Mouse (Mus musculus): Measurements from ENCODE around the gene Car5a. TPM values are rescaled to one million over a fixed set of nuclear protein-coding genes. Genes with fewer than 3 reads are reported as not detected.

Car5a gene
- polyA plus RNA-seq, 1 experiment from 2014 or later, result 0.40 TPM

DNA sequence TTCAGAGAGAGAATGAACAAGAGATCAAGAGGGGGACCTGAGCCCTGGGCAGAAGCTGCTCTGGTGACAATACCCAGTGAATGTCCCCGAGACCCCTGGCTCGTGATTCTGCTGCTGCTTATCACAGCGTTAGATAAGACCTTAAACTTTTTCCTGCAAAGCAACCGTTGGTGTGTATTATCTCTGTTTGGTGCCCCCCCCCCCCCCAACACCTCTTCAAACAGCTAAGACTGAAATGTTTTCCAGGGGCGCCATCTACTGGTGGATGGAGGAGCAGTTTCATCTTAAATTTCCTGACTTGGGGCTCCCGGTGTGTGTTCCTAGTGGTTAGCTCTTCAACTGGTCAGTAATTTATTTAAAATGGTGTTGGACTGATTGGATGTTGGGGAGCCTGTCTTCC is 35.0 kb downstream of the Car5a start:
- Histone ChIP-seq H3K27ac (no peak overlapping the region), H3K36me3 (no peaks in the 10 kb centered on the region), H3K4me1 (peaks cover 45% of the 10 kb centered on the region), H3K4me3 (replicated peaks) (no peak overlapping the region), H3K9me3 (replicated peaks) (no peaks in the 10 kb centered on the region), H3K27me3 (peaks cover 9% of the 10 kb centered on the region; the same call in 1 of the 2 replicates), H3K4me2 (no peak overlapping the region), H3K9ac (no peak overlapping the region)
- WGBS, result 7% methylated on average over 6 of the region's 6 CpGs
- ATAC-seq (replicated peaks; ENCODE audit: low FRiP score), result no peak

GRCm38 (mm10) chr8:121909148-121909541 is 35.6 kb downstream of the Car5a start:
- H3K4me2 ChIP-seq, result no peak overlapping the region
- no peak overlapping the region for H3K27ac ChIP-seq
- ATAC-seq (replicated peaks; ENCODE audit: low FRiP score), result no peak
- H3K4me3 ChIP-seq (replicated peaks), result no peak overlapping the region
- H3K9me3 ChIP-seq (replicated peaks), result no peaks in the 10 kb centered on the region
- 65% methylated on average over 8 of the region's 8 CpGs for WGBS
- peaks cover 50% of the 10 kb centered on the region for H3K4me1 ChIP-seq
- H3K36me3 ChIP-seq, result no peaks in the 10 kb centered on the region
- no peak overlapping the region for H3K9ac ChIP-seq
- peaks cover 9% of the 10 kb centered on the region; the same call in 1 of the 2 replicates for H3K27me3 ChIP-seq

DNA sequence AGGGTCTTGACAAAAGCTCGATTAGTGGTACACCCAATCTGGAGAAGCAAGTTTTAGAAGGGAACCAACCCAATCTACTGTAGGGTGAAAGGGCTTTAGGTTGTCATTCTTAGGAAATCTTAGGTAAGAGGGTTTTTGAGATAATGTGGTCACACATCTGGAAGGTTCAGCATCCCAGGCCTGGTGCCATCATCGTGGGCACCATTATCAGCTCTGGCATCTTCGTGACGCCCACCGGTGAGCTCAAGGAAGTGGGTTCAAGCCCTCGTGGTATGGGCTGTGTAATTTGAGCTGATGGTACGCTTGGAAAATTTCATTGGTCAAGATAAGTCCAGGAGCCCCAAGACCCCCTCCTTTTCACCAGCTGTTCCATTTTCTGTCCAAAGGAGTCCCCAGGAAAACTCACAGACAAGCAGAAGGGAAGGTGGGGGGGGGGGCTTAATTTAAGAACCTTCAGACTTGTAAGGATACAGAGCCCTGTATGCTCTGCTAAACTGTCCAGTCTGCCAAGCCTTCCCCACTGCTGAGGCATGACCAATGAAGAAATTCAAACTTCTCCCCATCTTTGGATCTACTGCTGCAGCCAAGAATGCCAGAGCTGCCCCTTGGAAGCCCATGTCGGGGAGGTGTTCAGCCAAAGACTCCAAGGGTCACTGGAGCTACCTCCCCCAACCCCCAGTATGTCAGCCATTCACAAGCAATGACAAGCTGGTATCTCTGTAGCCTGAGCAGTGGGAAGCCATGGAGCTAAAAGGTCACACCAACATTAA is 36.1 kb downstream of the Car5a start:
- Histone ChIP-seq H3K27ac (no peak overlapping the region), H3K4me3 (replicated peaks) (peak overlapping the region; percentile 60), H3K9me3 (replicated peaks) (no peaks in the 10 kb centered on the region), H3K27me3 (peaks cover 9% of the 10 kb centered on the region; the same call in 1 of the 2 replicates), H3K9ac (no peak overlapping the region), H3K4me2 (peak overlapping the region; percentile 98), H3K36me3 (no peaks in the 10 kb centered on the region), H3K4me1 (peaks cover 54% of the 10 kb centered on the region)
- 37% methylated on average over 8 of the region's 8 CpGs for WGBS
- no peak for ATAC-seq (replicated peaks; ENCODE audit: low FRiP score)

DNA sequence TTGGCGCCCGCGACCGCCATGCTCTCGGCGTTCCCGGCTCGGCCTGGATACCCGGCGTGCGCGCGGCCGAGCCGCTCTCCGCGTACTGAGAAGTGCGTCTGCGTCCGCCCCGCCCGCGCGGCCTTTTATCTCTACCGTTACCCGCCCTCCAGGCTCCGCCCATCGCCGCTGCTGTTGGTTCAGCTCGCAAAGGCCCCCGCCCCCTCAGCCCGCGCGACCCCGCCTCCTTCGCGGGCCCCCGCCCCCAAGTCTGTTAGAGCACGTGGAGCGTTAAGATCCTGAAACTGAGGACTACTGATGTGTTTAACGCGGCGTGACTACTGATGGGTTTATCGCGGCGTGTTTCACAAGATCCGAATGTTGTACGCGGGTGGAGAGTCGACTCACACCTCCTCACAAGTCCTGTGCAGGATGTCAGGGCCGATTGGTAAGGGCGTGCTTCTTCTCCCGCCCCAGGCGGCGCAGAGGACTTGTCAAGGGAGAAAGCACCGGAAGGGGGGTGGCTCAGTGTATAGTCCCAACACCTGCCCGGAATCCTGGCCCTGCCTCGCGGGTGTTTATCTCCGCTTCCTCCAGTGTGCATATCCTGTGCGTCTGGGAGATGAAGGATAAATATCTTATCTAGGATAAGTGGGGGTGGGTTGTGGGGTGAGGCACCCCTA is 37.0 kb downstream of the Car5a start, which contains the start of gene Slc7a5:
Slc7a5 (minus strand) TSS at position 108 of the 662 bp plus-strand sequence.
- WGBS, result under 1% methylated on average over 61 of the region's 61 CpGs
- no peak within 1 kb of the TSS for H3K27ac ChIP-seq
- peak; percentile 88 for ATAC-seq (replicated peaks; ENCODE audit: low FRiP score)

DNA sequence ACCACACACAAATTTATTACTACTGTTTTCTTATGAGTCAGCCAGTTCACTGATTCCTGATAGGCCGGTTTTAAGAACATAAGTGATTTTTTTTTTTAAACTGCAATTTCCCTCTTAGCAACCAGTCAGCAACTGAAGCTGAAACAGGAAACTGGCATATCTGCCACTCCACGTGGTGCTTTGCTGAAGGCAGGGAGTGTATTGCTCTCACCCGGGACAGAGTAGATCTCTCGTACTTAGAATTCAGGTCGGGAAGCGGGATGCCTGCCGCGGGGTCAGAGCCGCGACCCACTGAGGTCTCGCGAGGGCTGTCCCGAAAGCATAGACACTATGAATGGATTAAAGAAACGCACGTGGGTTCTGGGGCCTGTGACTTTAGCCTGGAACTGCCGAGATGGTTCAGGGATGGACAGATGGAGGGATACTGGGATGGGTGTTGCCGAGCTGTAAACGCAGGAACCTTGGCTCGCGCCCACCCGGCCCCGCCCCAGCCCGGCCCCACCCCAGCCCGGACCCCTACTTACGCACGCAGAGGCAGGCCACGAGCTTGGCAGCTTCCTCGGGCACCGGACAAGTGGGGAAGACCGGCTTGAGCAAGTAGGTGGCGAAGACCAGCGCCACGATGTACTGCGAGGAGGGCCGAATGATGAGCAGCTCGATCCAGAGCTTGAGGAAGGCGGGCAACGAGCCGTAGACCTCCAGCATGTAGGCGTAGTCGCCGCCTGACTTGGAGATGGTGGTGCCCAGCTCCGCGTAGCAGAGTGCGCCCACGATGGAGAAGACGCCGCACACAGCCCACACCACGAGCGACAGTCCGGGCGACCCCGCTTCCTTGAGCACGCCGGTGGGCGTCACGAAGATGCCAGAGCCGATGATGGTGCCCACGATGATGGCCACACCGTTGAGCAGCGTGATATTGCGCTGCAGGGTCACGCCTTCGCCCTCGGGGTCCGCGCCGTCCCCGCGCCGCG is 37.9 kb downstream of the Car5a start:
- Histone ChIP-seq H3K27me3 (peaks cover 6% of the 10 kb centered on the region; the same call in 1 of the 2 replicates), H3K27ac (no peak overlapping the region), H3K9ac (peak overlapping the region; percentile 44), H3K4me1 (peaks cover 69% of the 10 kb centered on the region), H3K4me2 (peak overlapping the region; percentile 98), H3K36me3 (no peaks in the 10 kb centered on the region), H3K9me3 (replicated peaks) (no peaks in the 10 kb centered on the region), H3K4me3 (replicated peaks) (peak overlapping the region; percentile 60)
- ATAC-seq (replicated peaks; ENCODE audit: low FRiP score), result peak; percentile 53
- 0% methylated on average over 66 of the region's 72 CpGs for WGBS

More for the DNA sequence above, 37.0 kb downstream of the Car5a start, which contains the start of gene Slc7a5:
- Histone ChIP-seq H3K36me3 (no peaks in the 10 kb centered on the region), H3K9me3 (replicated peaks) (no peaks in the 10 kb centered on the region), H3K27me3 (peaks cover 9% of the 10 kb centered on the region; the same call in 1 of the 2 replicates), H3K9ac (peak within 1 kb of the TSS; percentile 44), H3K4me2 (peak within 1 kb of the TSS; percentile 98), H3K4me3 (replicated peaks) (peak within 1 kb of the TSS; percentile 60), H3K4me1 (peaks cover 60% of the 10 kb centered on the region)

DNA sequence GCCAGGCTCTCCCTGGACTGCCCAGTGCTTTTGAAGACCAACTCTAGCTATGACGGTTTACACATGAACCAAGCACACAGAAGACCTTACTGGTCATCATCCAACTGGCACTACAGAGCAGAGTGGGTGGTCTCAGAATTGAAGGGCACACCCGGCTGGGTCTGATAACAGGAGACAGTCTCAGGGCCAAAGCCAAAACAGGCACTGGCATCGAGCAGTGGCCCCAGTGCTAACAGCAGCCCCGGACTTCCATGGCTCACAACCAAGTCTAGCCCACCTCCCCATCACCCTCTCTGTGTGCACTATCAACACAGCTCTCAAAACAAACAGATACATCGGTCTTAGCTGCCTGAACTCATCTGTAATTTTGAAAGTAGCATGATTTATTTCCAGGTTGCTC is 38.8 kb downstream of the Car5a start:
- peak overlapping the region; percentile 98 for H3K4me2 ChIP-seq
- no peak overlapping the region for H3K27ac ChIP-seq
- peaks cover 6% of the 10 kb centered on the region; the same call in 1 of the 2 replicates for H3K27me3 ChIP-seq
- H3K9ac ChIP-seq, result peak overlapping the region; percentile 44; the same call in 1 of the 2 replicates
- H3K9me3 ChIP-seq (replicated peaks), result no peaks in the 10 kb centered on the region
- H3K4me3 ChIP-seq (replicated peaks), result peak overlapping the region; percentile 60
- 21% methylated on average over 5 of the region's 5 CpGs for WGBS
- H3K36me3 ChIP-seq, result no peaks in the 10 kb centered on the region
- H3K4me1 ChIP-seq, result peaks cover 79% of the 10 kb centered on the region
- ATAC-seq (replicated peaks; ENCODE audit: low FRiP score), result no peak

GRCm38 (mm10) chr8:121905420-121905819 is 39.3 kb downstream of the Car5a start:
- Histone ChIP-seq H3K27me3 (peaks cover 6% of the 10 kb centered on the region; the same call in 1 of the 2 replicates), H3K36me3 (no peaks in the 10 kb centered on the region), H3K4me1 (peaks cover 79% of the 10 kb centered on the region), H3K9me3 (replicated peaks) (no peaks in the 10 kb centered on the region), H3K4me2 (peak overlapping the region; percentile 98), H3K27ac (no peak overlapping the region), H3K9ac (0 out of 2 replicates have a peak overlapping the region, but pooled peaks have one; percentile 2), H3K4me3 (replicated peaks) (peak overlapping the region; percentile 60)
- ATAC-seq (replicated peaks; ENCODE audit: low FRiP score), result no peak
- 52% methylated on average over 1 of the region's 1 CpGs for WGBS

DNA sequence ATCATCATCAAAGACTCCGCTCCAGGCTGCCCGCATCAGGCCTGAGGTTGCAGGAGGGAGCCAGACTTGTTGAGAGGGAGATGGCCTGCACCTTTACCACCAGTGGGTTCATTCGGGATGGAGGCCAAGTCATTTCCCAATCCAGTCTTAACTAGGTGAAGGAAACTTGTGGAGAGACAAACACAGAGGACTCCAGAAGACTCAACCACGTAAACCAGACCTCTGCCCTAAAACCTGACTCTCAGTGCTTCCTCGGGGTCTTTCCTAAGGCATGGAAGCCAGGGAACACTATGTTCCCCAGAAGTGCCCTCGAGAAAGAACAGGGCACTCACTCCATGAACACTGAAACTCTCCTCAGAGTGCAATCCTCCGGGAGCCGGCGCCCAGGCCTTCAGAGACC is 39.7 kb downstream of the Car5a start:
- WGBS, result 85% methylated on average over 9 of the region's 9 CpGs
- H3K36me3 ChIP-seq, result no peaks in the 10 kb centered on the region
- H3K27me3 ChIP-seq, result peaks cover 6% of the 10 kb centered on the region; the same call in 1 of the 2 replicates
- no peaks in the 10 kb centered on the region for H3K9me3 ChIP-seq (replicated peaks)
- peak overlapping the region; percentile 60; the same call in 1 of the 2 replicates for H3K4me3 ChIP-seq (replicated peaks)
- peak overlapping the region; percentile 98 for H3K4me2 ChIP-seq
- no peak overlapping the region for H3K9ac ChIP-seq
- H3K27ac ChIP-seq, result no peak overlapping the region
- no peak for ATAC-seq (replicated peaks; ENCODE audit: low FRiP score)
- H3K4me1 ChIP-seq, result peaks cover 80% of the 10 kb centered on the region

DNA sequence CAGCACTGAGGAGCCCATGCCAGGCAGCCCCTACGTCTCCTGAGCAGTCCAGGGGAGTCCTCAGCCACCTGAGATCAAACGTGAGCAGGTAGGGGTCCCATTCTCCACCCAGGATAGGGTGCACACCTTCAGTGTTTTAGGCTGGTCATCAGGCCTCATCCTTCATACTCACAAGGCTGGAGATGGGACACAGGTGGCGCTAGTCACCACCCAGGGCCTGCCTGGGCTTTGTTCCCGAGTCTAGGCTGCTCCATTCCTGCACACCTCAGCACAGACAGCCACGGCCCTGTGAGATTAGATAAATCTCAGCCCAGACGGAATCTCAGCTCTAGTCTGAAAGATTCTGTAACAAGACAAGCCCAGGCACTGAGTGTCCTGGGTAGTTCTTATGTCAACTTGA is 40.7 kb downstream of the Car5a start:
- no peak for ATAC-seq (replicated peaks; ENCODE audit: low FRiP score)
- Histone ChIP-seq H3K9ac (no peak overlapping the region), H3K27ac (no peak overlapping the region), H3K4me2 (0 out of 2 replicates have a peak overlapping the region, but pooled peaks have one; percentile 98), H3K27me3 (peaks cover 3% of the 10 kb centered on the region; the same call in 1 of the 2 replicates), H3K4me3 (replicated peaks) (no peak overlapping the region), H3K4me1 (peaks cover 83% of the 10 kb centered on the region), H3K9me3 (replicated peaks) (no peaks in the 10 kb centered on the region), H3K36me3 (no peaks in the 10 kb centered on the region)
- 67% methylated on average over 6 of the region's 6 CpGs for WGBS

- H3K4me1 ChIP-seq, result peaks cover 88% of the 10 kb centered on the region
- H3K9me3 ChIP-seq (replicated peaks), result no peaks in the 10 kb centered on the region
- 0 out of 2 replicates have a peak overlapping the region, but pooled peaks have one; percentile 10 for H3K9ac ChIP-seq
- H3K27ac ChIP-seq, result peak overlapping the region; percentile 78
- H3K4me2 ChIP-seq, result no peak overlapping the region
- WGBS, result 23% methylated on average over 8 of the region's 8 CpGs
- no peak overlapping the region for H3K4me3 ChIP-seq (replicated peaks)
- no peaks in the 10 kb centered on the region for H3K27me3 ChIP-seq
- H3K36me3 ChIP-seq, result no peaks in the 10 kb centered on the region
- ATAC-seq (replicated peaks; ENCODE audit: low FRiP score), result 0 out of 2 replicates have a peak, but pooled peaks have one; percentile 6
Observed at GRCm38 (mm10) chr8:121901498-121902236, 43.0 kb downstream of the Car5a start.
